Mouse (Mus musculus) MN1 (cell line): ENCODE measurements around the gene Vps51.

Experiments
- DNase-seq: peaks from one replicate; pipeline ENCODE4 v3.0.0-alpha.2; 2016; ENCODE audit warnings: low spot score

Gene Vps51

DNA sequence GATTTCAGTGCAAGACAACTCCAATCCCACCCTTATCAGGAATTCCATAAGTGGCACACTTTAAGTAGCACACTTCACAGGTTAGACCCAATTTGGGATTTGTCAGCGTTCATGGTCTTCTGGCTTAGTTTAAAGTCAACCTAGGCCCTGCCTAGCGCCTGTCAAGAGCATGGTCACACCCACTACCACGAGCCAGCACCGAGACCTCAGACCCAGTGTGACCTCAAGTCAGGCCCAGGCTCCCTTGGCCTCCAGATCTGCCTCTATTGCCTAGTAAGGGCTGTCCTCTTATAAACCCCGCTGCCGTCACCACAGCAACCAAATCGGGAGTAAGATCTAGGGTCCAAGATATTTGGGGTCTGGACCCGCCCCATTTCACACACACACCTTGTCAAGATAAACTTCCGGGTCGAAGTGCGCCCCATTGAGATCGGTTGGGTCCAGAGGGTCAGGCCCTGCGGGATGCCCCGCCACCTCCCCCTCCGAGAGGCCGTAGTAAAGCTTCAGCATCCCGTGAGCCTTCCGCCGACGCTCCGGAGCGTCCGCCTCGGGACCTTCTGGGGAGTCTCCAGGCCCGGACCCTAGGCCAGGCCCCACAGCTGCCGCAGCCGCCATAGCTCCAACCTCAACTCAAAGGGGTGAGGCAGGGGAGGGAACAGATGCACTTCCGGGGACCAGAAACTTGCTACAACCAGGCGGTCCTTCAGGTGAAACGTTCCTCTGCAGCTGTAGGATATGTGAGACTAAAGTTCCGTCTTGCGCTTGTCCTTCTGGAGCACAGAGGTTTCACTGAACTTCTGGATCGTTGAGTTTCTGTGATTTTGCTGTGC lies at the start of gene Vps51:
Vps51 (minus strand) TSS at position 668 of the 830 bp plus-strand sequence.
- peak; percentile 92 for DNase-seq

DNA sequence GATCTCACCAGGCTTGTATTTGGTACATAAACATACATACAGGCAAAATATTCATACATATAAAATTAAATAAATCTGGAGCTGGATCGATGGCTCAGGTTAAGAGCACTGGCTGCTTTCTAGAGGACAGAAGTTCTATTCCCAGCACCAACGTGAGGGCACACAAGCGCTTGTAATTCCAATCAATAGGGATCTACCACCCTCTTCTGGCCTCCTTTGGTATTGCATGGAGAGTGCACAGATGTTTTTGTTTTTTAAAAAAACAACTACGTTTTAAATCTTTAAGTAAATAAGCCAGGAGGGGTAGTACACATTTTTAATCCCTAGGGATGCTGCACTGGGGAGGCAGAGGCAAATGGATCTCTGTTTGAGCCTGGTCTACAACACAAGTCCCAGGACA lies 49.3 kb upstream of the Vps51 start:
- DNase-seq: peak; percentile 77

DNA sequence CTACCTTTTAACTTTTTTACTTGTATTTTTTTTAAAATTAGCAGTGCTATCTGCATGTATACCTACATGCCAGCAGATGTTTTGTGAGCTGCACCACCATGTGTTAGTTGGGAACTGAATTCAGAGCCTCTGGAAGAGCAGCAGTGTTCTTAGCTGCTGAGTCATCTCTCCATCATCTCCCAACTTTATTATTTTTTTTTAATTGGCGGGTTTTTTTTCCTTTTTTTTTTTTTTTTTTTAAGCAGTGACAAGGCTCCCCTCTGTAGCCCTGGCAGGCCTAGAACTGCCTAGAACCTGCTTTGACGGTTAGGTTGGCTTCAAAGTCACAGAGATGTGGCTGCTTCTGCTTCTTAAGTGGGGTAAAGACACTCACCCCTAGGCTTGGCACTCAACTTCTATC lies 47.9 kb upstream of the Vps51 start:
- no peak for DNase-seq

DNA sequence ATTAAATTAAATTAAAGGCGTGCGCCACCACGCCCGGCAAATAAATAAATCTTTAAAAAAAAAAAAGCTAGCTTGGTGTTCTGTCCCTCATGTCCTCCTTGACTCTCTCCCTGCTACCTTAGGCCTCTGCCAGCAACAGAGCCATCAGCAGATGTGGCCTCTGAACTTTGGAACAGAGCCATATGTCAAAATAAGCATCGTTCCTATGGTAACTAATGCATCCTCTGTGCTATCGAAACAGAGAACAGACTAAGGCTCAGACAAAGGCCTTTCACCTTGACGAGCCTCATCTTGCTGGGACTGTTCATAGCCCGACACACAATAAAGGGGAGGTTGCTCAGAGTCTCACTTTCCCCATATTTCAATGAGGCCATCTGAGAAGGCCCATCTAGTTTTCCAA lies 46.3 kb upstream of the Vps51 start:
- DNase-seq: peak; percentile 91

DNA sequence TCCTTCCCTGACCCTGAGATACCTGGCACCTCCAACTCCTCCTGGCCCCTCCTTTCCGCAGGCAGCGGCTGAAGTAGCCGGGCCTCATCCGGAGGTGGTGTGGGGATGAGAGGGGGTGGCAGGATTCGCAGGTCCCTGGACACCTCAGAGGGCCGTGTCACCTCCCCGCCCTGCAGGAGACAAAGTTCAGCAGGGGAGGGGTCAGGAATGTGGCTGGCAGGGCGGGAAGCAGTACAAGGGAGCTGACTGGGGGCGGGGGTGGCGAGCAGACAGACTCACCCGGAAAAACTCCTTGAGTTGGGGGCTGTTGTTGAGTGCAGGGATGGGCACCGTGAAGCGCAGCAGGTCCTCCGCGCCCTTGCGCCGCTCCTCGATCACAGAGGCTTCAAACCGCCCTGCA lies 44.7 kb upstream of the Vps51 start:
- DNase-seq: no peak

DNA sequence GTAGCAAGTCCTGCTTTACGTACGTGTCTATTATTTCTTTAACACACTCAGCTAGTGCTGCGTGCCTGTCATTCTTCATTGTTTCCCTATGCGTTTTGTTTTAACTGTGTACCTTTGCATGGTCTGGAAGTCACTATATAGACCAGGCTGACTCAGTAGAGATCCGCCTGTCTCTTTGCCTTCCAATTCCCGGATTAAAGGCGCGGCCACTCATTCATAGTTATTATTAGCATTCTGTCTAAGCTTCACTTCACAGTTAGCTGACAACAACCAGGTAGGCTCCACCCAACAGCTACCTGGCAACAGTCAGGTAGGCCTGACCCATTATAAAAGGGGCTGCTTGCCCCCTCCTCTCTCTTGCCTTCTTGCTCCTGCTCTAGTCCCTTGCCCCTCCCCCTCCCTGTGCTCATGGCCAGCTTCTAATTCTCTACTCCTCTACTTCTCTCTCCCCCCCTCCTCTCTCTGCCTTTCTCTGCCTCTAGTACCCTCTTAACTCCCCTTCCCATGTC lies 41.7 kb upstream of the Vps51 start:
- no peak for DNase-seq

DNA sequence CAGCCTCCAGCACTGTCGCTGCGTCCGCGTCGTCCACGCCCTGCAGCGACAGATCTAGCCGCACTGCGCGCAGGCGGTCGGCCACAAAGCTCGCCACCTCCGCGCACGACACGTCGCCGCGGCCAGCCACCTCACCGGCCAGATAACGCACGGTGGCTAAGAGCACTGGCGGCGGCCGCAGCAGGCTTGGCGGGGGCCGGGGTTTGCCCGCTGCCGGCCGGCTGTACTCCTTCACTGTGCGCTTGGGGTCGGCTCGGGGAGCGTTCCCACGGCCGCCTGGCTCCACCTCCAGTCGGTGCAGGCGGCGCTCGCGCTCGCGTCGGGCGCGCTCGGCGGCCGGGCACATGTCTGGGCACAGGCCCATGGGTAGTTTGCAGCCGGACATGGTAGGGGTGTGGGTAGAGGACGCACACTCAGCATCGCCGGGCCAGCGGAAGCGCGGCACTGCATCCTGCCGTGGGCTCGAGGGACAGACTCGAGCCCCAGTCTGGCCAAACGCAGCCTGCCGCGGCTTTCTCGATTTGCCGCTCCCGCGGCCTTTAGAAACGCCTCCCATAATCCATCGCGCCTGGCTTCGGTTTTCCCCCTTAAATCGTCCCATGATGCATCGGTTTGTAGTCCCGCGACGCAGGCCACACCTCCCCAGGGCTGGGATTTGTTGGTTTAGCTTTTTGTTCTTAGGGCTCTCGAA lies 41.1 kb upstream of the Vps51 start, which contains the start of gene Sac3d1:
Sac3d1 (minus strand) TSS at position 665 of the 691 bp plus-strand sequence.
- DNase-seq: peak; percentile 96

DNA sequence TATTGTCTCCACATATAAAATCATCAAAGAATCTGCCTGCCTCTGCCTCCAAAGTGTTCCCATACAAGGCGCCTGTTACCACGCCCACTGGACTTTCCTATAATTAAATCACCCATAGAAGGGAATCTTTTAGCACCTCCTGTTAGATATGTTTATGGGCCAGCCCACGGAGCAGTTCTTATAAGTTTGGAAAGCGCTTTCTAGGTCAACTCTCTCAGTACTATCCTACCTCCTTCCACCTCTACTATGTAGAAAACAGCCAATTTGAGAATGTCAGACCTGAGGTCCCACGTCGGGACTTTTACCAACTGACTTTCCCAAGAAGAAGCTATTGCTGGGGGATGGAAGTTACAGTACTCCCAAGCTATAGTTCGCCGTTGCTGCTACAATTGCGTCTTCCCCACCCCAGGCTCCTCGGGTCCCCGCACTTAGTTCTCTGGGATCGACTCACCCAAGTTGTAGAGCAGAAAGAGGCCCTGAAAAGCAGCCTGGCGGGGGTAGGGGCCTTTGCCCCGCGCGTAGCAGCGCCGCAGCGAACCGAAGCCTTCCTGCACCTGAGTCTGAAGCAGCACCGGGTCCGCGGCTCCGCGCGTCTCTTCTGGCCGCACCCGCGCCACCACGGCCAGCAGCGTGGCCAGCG lies 40.4 kb upstream of the Vps51 start:
- DNase-seq: peak; percentile 38

DNA sequence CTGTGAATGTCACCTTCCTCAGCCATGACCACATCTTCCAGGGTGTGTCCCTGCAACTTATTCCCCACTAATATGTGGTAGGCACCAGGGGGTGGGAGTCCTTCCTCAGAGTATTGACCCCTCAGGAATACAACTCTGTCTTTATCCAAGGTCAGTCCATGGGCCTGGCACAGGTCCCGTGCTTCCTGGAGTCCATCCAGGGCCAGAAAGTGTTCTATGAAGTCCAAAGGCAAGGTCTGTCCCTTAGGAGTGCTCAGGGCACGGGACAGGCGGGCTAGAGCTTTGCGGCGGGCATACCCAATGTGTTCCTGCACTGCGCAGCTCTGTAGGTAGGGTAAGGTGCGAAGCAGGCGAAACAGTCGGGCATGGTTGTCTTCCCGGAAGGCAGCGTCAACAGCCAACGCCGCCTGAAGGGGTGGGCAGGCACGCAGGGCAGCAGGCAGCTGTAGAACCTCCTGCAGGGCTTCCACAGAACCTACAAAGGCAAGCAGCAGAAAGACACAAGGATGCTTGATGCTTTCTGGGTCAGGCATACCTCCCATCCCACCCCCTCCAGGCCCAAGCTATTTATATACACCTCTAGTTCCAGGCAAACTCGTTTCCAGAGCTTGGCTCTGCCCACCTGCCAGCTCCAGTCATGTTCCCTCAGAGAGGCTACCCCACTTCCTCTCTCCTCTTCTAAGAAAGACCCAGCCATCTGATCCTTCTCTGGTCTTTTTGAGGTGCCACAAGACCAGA lies 39.3 kb upstream of the Vps51 start:
- no peak for DNase-seq

DNA sequence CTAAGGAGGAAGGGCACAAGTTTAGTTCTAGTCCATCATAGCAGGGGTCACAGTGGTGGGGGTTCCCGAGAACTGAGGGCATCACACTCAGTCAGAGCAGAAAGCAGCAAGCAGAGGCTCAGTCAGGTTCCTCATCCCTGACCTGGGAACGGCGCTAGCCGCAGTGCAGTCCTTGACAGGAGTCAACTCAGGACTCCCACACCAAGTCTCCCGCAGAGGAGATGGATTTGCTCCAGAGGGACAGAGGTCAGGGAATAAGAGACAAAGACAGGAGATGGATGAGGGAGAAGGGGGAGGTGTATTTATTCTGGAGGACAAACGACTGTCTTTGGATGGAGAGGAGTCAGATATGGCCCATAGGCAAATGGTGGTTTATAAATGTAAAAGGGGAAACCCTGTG lies 36.1 kb upstream of the Vps51 start:
- no peak for DNase-seq

DNA sequence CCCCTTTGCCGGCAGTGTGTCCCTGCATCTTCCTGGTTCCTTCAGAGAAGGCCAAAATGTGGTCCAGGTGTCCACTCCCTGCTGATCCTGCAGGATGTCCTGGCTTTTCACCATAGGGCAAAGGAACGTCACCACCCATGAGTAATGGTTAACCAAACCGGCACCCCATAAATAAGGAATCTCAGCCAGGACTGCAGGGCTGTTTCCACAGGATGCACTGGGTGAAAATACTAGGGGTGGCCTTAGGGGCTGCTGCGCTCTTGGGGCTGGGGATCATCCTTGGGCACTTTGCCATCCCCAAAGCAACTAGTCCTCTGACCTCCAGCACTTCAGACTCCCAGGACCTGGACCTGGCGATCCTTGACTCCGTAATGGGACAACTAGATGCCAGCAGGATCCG lies 28.6 kb upstream of the Vps51 start, which contains the start of gene Naaladl1:
Naaladl1 (plus strand) TSS at position 197 of the 400 bp plus-strand sequence.
- DNase-seq: no peak

DNA sequence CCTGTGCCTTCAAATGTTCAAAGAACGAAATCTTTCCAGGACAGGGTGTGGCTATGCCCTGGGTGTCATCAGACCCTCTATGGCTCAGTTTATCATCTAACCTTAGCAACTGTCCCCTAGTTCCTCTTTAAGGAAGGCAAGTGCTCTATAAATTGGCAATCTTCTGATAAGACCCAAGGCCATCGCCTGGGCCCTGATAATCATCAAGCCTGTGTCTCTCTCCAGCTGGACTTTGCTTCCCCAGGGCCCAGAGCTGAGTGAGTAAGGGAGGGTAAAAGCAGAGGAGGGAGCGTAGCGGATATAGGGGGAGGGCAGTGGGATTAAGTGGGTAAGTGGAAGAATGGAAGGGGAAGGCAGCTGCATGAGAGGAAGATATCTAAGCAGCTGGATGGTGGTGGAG lies 27.4 kb upstream of the Vps51 start:
- peak; percentile 51 for DNase-seq

DNA sequence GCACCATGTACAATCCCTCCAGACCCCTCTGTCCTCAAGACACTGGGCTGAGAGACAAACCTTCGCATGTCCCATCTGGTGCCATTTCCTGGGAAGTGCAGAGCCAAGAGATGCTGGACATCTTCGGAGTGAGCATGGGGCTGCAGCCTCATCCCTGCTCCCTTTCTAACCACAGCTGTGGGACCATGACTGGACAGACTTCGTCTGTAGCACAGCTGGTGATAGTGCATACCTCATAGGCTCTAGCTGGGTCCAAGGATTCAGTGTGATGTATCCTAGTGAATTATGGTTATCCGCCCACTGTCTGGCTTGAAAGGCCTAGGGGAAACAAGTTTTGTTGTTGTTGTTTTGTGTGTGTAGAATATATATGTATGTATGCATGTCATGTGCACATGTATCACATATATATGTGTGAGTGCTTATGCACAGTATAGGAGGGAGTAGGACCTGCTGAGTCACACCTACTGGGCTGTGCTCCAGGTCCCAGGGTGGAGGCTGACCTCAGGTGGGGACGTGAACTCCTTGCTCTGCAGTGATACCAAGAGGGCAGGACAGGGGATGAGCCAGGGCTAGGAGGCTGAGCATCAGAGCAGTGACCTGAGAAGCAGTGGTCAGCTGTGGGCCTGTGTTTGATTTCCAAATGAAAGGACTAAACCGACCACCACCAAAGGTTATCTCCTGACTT lies 25.3 kb upstream of the Vps51 start:
- DNase-seq: no peak

DNA sequence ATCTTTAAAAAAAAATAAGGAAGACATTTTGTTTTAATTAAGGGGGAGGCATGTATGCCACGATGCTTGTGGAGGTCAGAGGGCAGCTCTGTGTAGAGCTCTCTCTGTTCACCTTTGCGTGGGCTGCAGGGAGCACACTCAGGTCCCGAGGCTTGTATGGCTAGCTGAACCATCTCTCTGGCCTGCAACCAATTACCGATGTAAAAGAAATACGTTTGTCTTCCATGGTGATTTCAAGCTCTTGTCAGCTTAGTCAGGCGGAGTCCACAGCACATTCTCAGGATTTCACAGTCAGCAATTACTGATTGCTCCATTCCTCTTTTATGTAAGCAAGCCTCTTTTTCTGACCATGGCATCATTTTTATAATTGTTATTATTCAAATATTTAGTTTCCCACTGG lies 24.2 kb upstream of the Vps51 start:
- DNase-seq: no peak

DNA sequence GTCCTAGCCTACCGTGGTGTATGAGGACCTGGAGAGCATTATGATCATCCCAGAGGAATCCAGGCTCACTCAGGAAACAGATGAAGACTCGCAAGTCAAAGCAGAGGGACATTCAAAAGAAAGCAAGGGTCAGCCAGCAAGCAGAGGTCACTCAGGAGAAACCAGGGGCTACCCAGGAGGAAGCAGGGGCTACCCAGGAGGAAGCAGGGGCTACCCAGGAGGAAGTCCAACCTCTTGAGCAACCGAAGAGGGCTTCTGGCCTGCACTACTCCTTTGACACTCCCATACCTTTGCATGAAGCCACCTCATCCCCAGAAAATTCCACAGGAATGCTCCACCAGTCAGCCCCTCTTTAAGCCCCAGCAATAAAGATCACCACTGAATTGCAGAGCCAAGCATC lies 20.8 kb upstream of the Vps51 start:
- DNase-seq: no peak

DNA sequence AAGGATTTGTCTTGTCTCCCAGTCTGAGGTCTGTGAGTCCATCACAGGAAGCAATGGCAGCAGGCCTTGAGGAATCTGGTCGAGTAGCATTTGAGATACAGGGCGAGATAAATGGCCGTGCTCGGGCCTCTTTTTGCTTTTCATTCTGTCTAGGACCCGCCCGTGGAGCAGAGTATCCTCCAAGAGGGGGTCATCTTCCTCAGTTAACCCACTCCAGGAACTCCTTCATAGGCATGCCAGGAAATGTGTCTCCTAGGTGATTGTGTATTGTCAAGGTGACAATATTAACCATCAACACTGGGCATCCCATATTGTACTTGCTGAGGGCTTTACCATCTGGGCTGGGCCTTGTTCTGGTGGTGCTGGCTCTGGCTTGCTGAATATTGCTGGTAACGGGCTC lies 17.1 kb upstream of the Vps51 start, which contains the start of gene AC131692.1:
AC131692.1 (plus strand) TSS at position 301 of the 400 bp plus-strand sequence.
- DNase-seq: no peak

DNA sequence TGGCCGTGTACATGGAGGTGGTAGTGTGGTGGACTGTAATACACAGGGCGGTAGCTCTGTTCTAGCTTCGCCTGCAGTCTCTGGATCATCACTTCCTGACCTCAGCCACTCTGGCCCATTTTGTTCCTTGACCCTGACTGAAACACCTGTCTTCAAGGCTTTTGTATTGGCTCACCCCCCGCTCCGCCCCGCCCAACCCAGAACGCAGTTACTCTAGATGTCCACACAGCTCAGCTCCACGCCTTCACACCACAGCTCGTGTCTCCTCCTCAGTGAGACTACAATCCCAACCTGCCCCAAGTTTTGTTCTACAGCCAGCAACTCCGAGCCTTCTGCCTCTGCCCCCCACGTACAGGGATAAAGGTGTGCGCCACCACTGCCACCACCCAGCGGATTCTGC lies 11.8 kb upstream of the Vps51 start:
- no peak for DNase-seq

DNA sequence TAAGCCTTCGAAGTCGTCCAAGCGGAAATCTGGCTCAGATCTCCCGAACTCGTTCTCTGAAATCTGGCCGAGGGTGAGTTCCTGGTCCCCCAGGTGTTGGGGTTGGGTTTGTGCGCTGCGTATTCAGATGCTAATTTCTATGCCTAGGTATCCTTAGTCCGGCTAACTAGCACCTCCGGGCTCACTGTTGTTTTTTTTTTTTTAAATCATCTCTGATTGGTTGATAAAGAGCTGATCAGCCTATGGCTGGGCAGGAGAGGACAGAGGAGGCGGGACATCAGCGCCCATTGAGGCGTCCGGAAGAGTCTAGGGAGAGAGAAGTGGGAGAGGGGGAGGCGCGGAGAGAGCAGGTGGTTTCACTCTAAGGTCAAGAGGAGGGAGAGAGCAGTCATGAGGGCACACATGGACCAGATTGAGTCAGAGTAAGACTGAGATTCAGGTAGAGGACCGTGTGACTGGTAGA lies 8.4 kb upstream of the Vps51 start:
- DNase-seq: peak; percentile 89

DNA sequence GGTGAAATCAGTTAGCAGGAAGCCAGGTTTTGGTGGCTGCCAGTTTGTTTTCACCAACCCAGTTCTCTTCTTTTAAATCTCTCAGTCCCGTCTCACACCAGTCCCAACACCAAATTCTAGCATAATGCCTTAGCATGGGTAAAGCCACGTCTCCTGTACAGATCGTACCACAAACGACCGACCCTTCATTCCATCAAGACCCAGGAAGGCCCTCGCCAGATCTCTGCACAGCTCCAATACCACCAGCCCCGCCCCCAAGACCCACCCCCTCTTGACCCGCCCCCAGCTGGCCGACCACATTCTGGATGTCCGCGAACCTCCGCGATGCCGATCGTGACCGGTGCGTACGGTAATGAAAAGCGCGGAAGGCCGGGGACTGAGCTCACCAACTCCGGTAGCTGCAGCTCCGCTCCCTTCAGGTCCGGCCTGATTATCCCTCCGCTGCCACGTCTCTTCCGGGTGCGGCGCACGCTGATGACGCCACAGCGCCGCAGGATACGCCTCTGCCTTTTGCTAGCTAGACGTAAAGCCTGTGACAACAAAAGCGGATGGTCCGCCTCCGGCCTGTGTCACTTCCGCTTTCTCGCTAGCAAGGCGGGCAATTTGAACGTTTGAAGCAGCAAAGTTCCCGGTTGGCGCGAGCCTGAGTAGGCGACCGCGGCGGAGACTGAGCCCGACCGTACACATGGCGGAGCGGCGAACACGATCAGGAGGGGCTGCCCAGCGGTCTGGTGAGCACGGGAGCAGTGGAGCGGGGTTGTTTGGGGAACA lies 7.6 kb upstream of the Vps51 start, which contains the start of the genes Zfpl1 and Cdca5:
Zfpl1 (minus strand) TSS at position 479 of the 771 bp plus-strand sequence.
Cdca5 (plus strand) TSS at position 506 of the 771 bp plus-strand sequence.
- DNase-seq: peak; percentile 99

DNA sequence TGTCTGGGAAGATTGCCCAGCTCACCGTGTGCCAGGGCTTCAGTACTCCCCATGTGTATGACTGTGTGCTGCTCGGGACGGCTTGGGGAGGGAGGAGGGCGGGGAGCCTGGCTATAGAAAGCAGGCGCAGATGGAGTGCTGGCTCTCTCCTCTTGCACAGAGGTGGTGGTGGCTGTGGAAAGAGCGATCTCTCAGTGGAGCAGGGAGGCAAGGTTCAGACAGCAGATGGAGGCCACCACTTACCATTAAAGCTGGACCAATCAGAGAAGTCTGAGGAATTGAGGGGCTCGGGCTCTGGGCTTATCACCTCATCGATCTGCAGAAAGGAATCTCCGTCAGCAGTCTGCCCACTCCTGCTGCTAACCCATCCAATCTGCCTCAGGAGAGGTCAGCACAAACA lies 5.1 kb upstream of the Vps51 start, which contains the start of gene Gm28374:
Gm28374 (minus strand) TSS at position 101 of the 400 bp plus-strand sequence.
- peak; percentile 87 for DNase-seq
